Mouse (Mus musculus): ENCODE results near the gene Bax. TPM values are rescaled to one million over a fixed set of nuclear protein-coding genes. Genes with fewer than 3 reads are reported as not detected.

Bax gene
- total and polyA plus RNA-seq, 3 experiments, result 21.9 to 47.2 (median 25.9) TPM

- Histone ChIP-seq H3K27ac (no peak overlapping the region), H3K36me3 (ENCODE audit: control insufficient read depth, insufficient read depth, low read length) (no peaks in the 10 kb centered on the region), H3K79me2 (replicated peaks; ENCODE audit: control insufficient read depth, insufficient read depth, low read length) (no peaks in the 10 kb centered on the region), H3K4me3 (no peak overlapping the region), H3K9ac (ENCODE audit: low read depth, low read length) (no peak overlapping the region), H3K4me1 (ENCODE audit: control insufficient read depth, insufficient read depth, low read length) (no peaks in the 10 kb centered on the region), H3K27me3 (ENCODE audit: control insufficient read depth, insufficient read depth, low read length) (no peaks in the 10 kb centered on the region)
- 90% methylated on average over 14 of the region's 14 CpGs for WGBS
- intact Hi-C loops (cut with DNase I), result no loop called here
- DNase-seq, result no peak
- TF ChIP-seq CTCF (IDR thresholded peaks at IDR 0.05) (no peak), EP300 (IDR thresholded peaks at IDR 0.05; ENCODE audit: insufficient read depth, low read depth, low read length) (no peak), POLR2A (IDR thresholded peaks at IDR 0.05; ENCODE audit: insufficient read depth, low read depth, low read length) (no peak)
Measured at GRCm38 (mm10) chr7:45421194-45421593, 45.5 kb downstream of the Bax start.

- Histone ChIP-seq H3K27me3 (ENCODE audit: control insufficient read depth, insufficient read depth, low read length) (peaks cover under 1% of the 10 kb centered on the region; the same call in 1 of the 2 replicates), H3K4me3 (no peak within 1 kb of the TSS), H3K79me2 (replicated peaks; ENCODE audit: control insufficient read depth, insufficient read depth, low read length) (no peaks in the 10 kb centered on the region), H3K9ac (ENCODE audit: low read depth, low read length) (no peak within 1 kb of the TSS), H3K27ac (no peak within 1 kb of the TSS), H3K36me3 (ENCODE audit: control insufficient read depth, insufficient read depth, low read length) (no peaks in the 10 kb centered on the region), H3K4me1 (ENCODE audit: control insufficient read depth, insufficient read depth, low read length) (no peaks in the 10 kb centered on the region)
- WGBS, result 74% methylated on average over 6 of the region's 6 CpGs
- DNase-seq, result no peak
- intact Hi-C loops (cut with DNase I), result no loop called here
- TF ChIP-seq EP300 (IDR thresholded peaks at IDR 0.05; ENCODE audit: insufficient read depth, low read depth, low read length), result no peak
- TF ChIP-seq POLR2A (IDR thresholded peaks at IDR 0.05; ENCODE audit: insufficient read depth, low read depth, low read length), result no peak
- TF ChIP-seq CTCF (IDR thresholded peaks at IDR 0.05), result no peak
Measured at GRCm38 (mm10) chr7:45420615-45420919, 46.1 kb downstream of the Bax start, which contains the start of gene Lhb. Gene Lhb, plus strand, starts transcription at chr7:45420820.

- H3K79me2 ChIP-seq (replicated peaks; ENCODE audit: control insufficient read depth, insufficient read depth, low read length), result no peaks in the 10 kb centered on the region
- no peak for TF ChIP-seq CTCF (IDR thresholded peaks at IDR 0.05)
- no peak for TF ChIP-seq EP300 (IDR thresholded peaks at IDR 0.05; ENCODE audit: insufficient read depth, low read depth, low read length)
- no peak for TF ChIP-seq POLR2A (IDR thresholded peaks at IDR 0.05; ENCODE audit: insufficient read depth, low read depth, low read length)
- H3K9ac ChIP-seq (ENCODE audit: low read depth, low read length), result no peak overlapping the region
- no peaks in the 10 kb centered on the region for H3K36me3 ChIP-seq (ENCODE audit: control insufficient read depth, insufficient read depth, low read length)
- H3K4me1 ChIP-seq (ENCODE audit: control insufficient read depth, insufficient read depth, low read length), result no peaks in the 10 kb centered on the region
- H3K4me3 ChIP-seq, result no peak overlapping the region
- H3K27ac ChIP-seq, result no peak overlapping the region
- intact Hi-C loops (cut with DNase I), result no loop called here
- 25% methylated on average over 27 of the region's 27 CpGs for WGBS
- no peak for DNase-seq
- peaks cover 1% of the 10 kb centered on the region; the same call in 1 of the 2 replicates for H3K27me3 ChIP-seq (ENCODE audit: control insufficient read depth, insufficient read depth, low read length)
Measured at GRCm38 (mm10) chr7:45419859-45420614, 46.7 kb downstream of the Bax start.

- Histone ChIP-seq H3K9ac (ENCODE audit: low read depth, low read length) (no peak overlapping the region), H3K4me3 (no peak overlapping the region), H3K79me2 (replicated peaks; ENCODE audit: control insufficient read depth, insufficient read depth, low read length) (no peaks in the 10 kb centered on the region), H3K36me3 (ENCODE audit: control insufficient read depth, insufficient read depth, low read length) (no peaks in the 10 kb centered on the region), H3K27ac (no peak overlapping the region), H3K4me1 (ENCODE audit: control insufficient read depth, insufficient read depth, low read length) (no peaks in the 10 kb centered on the region), H3K27me3 (ENCODE audit: control insufficient read depth, insufficient read depth, low read length) (peaks cover 6% of the 10 kb centered on the region)
- intact Hi-C loops (cut with DNase I), result no loop called here
- TF ChIP-seq POLR2A (IDR thresholded peaks at IDR 0.05; ENCODE audit: insufficient read depth, low read depth, low read length), result no peak
- no peak for TF ChIP-seq EP300 (IDR thresholded peaks at IDR 0.05; ENCODE audit: insufficient read depth, low read depth, low read length)
- TF ChIP-seq CTCF (IDR thresholded peaks at IDR 0.05), result no peak
- no peak for DNase-seq
- 10% methylated on average over 13 of the region's 13 CpGs for WGBS
Measured at GRCm38 (mm10) chr7:45417962-45418492, 48.7 kb downstream of the Bax start.

GRCm38 (mm10) chr7:45415636-45416035, 51.1 kb downstream of the Bax start:
- Histone ChIP-seq H3K27ac (no peak overlapping the region), H3K9ac (ENCODE audit: low read depth, low read length) (no peak overlapping the region), H3K36me3 (ENCODE audit: control insufficient read depth, insufficient read depth, low read length) (no peaks in the 10 kb centered on the region), H3K4me1 (ENCODE audit: control insufficient read depth, insufficient read depth, low read length) (no peaks in the 10 kb centered on the region), H3K79me2 (replicated peaks; ENCODE audit: control insufficient read depth, insufficient read depth, low read length) (no peaks in the 10 kb centered on the region), H3K4me3 (no peak overlapping the region), H3K27me3 (ENCODE audit: control insufficient read depth, insufficient read depth, low read length) (peaks cover 6% of the 10 kb centered on the region)
- no peak for DNase-seq
- 26% methylated on average over 37 of the region's 37 CpGs for WGBS
- intact Hi-C loops (cut with DNase I), result no loop called here
- TF ChIP-seq POLR2A (IDR thresholded peaks at IDR 0.05; ENCODE audit: insufficient read depth, low read depth, low read length), result no peak
- TF ChIP-seq CTCF (IDR thresholded peaks at IDR 0.05), result no peak
- TF ChIP-seq EP300 (IDR thresholded peaks at IDR 0.05; ENCODE audit: insufficient read depth, low read depth, low read length), result no peak

GRCm38 (mm10) chr7:45414740-45415224, 51.9 kb downstream of the Bax start:
- peaks cover 6% of the 10 kb centered on the region for H3K27me3 ChIP-seq (ENCODE audit: control insufficient read depth, insufficient read depth, low read length)
- TF ChIP-seq POLR2A (IDR thresholded peaks at IDR 0.05; ENCODE audit: insufficient read depth, low read depth, low read length) (no peak), CTCF (IDR thresholded peaks at IDR 0.05) (no peak), EP300 (IDR thresholded peaks at IDR 0.05; ENCODE audit: insufficient read depth, low read depth, low read length) (no peak)
- no peak overlapping the region for H3K9ac ChIP-seq (ENCODE audit: low read depth, low read length)
- no peaks in the 10 kb centered on the region for H3K79me2 ChIP-seq (replicated peaks; ENCODE audit: control insufficient read depth, insufficient read depth, low read length)
- DNase-seq, result no peak
- no peak overlapping the region for H3K4me3 ChIP-seq
- H3K4me1 ChIP-seq (ENCODE audit: control insufficient read depth, insufficient read depth, low read length), result no peaks in the 10 kb centered on the region
- no peaks in the 10 kb centered on the region for H3K36me3 ChIP-seq (ENCODE audit: control insufficient read depth, insufficient read depth, low read length)
- intact Hi-C loops (cut with DNase I), result no loop called here
- 46% methylated on average over 12 of the region's 12 CpGs for WGBS
- H3K27ac ChIP-seq, result no peak overlapping the region

Measured in heart, adult 2 months (tissue).